Mouse (Mus musculus) intestine, embryonic 14.5 days (tissue): ENCODE data around the gene Coq9. TPM values are rescaled to one million over a fixed set of nuclear protein-coding genes. Genes with fewer than 3 reads are reported as not detected.

ENCODE experiments used
- ATAC-seq: fragments of 200-750 bp; cut with Nextera tagmentation; replicated peaks from 2 replicates; pipeline ENCODE4 v1.8.0; 2017; ENCODE audit warnings: low read depth, moderate number of reproducible peaks, moderate TSS enrichment, moderate library complexity; ENCODE audit not compliant: low FRiP score, low TSS enrichment
- DNase-seq: peaks from one replicate; pipeline ENCODE4 v3.0.0-alpha.2; 2018; ENCODE audit warnings: low spot score
- H3K27ac ChIP-seq: fragments of 300-500 bp; sonication (generic); 2 replicates; pipeline ENCODE4 v1.5.1; 2014; ENCODE audit warnings: low read depth, mild to moderate bottlenecking, control low read depth
- H3K27me3 ChIP-seq: fragments of 300-500 bp; sonication (generic); replicated peaks from 2 replicates; pipeline ENCODE4 v1.6.1; 2014; ENCODE audit warnings: low read length, control low read depth; ENCODE audit not compliant: control insufficient read depth, insufficient read depth
- H3K36me3 ChIP-seq: fragments of 300-500 bp; sonication (generic); 2 replicates; pipeline ENCODE4 v1.6.1; 2014; ENCODE audit warnings: low read length, control low read depth; ENCODE audit not compliant: control insufficient read depth, insufficient read depth
- H3K4me1 ChIP-seq: fragments of 300-500 bp; sonication (generic); replicated peaks from 2 replicates; pipeline ENCODE4 v1.6.1; 2014; ENCODE audit warnings: low read length, control low read depth, mixed read lengths; ENCODE audit not compliant: control insufficient read depth, insufficient read depth
- H3K4me2 ChIP-seq: fragments of 300-500 bp; sonication (generic); 2 replicates; pipeline ENCODE4 v1.6.1; 2014; ENCODE audit warnings: low read length
- H3K4me3 ChIP-seq: fragments of 300-500 bp; sonication (generic); 2 replicates; pipeline ENCODE4 v1.5.1; 2014; ENCODE audit warnings: low read depth, low read length, control low read depth, mixed read lengths
- H3K9ac ChIP-seq: fragments of 300-500 bp; sonication (generic); 2 replicates; pipeline ENCODE4 v1.6.1; 2014; ENCODE audit warnings: mild to moderate bottlenecking, low read length
- H3K9me3 ChIP-seq: fragments of 300-500 bp; sonication (generic); 2 replicates; pipeline ENCODE4 v1.6.1; 2016; ENCODE audit warnings: low read length, control low read depth; ENCODE audit not compliant: control insufficient read depth
- WGBS: fragments of 180-500 bp; shearing (Covaris S2); extraction: QIAGEN DNeasy Blood & Tissue Kit; methylation state at CpG from one replicate; pipeline ENCODE4 v1.1.7; 2014; 5-methylcytosine and 5-hydroxymethylcytosine counted together
- polyA plus RNA-seq: library from polyadenylated mRNA; unstranded; fragments of >200 nt; fragmentation: Nextera tagmentation; extraction: Ambion mirVana; gene quantifications from 2 replicates; pipeline ENCODE4 v1.2.1, GENCODE M21; 2014

Coq9 gene
- polyA plus RNA-seq, 1 experiment from 2014 or later: 83.4 TPM

- no peak overlapping the region for H3K27ac ChIP-seq
- 33% methylated on average over 3 of the region's 3 CpGs for WGBS
- H3K4me3 ChIP-seq: no peak overlapping the region
- no peaks in the 10 kb centered on the region for H3K9me3 ChIP-seq
- H3K36me3 ChIP-seq: no peaks in the 10 kb centered on the region
- DNase-seq: no peak
- H3K9ac ChIP-seq: no peak overlapping the region
- H3K4me2 ChIP-seq: peak overlapping the region; percentile 91; the same call in 1 of the 2 replicates
- peaks cover 28% of the 10 kb centered on the region for H3K4me1 ChIP-seq
- H3K27me3 ChIP-seq: 0 out of 2 replicates have a peak, but pooled peaks cover 4% of the 10 kb centered on the region
- no peak for ATAC-seq
Observed at GRCm38 (mm10) chr8:94876820-94877219, 38.7 kb downstream of the Coq9 start.

DNA sequence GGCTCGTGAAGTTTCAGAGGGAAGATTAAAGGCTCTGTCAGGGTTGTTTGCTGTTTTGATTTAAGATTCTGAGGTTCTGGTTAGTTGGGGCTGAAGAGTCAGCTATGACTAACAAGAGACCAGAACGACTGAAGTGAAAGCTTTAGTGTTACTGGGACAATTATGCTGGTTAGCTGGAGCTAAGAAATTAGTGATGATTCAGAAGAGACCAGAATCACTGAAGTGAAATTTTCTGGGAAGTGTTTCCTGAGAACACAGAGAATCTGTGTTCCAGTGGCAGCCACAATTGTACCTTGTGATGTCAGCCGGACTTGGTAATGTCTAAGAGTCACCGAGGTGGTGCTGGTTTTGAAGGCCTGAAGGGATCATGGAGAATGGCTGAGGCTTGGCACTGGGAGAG, 42.6 kb downstream of the Coq9 start:
- no peaks in the 10 kb centered on the region for H3K27me3 ChIP-seq
- DNase-seq (no peak), ATAC-seq (no peak)
- no peak overlapping the region for H3K27ac ChIP-seq
- H3K4me2 ChIP-seq: no peak overlapping the region
- H3K36me3 ChIP-seq: no peaks in the 10 kb centered on the region
- H3K4me1 ChIP-seq: peaks cover 6% of the 10 kb centered on the region; the same call in 1 of the 2 replicates
- no peak overlapping the region for H3K9ac ChIP-seq
- H3K4me3 ChIP-seq: no peak overlapping the region
- no peaks in the 10 kb centered on the region for H3K9me3 ChIP-seq
- WGBS: 61% methylated on average over 4 of the region's 4 CpGs

- DNase-seq (no peak), ATAC-seq (no peak)
- H3K27me3 ChIP-seq: no peaks in the 10 kb centered on the region
- no peaks in the 10 kb centered on the region for H3K9me3 ChIP-seq
- H3K4me3 ChIP-seq: no peak overlapping the region
- H3K27ac ChIP-seq: no peak overlapping the region
- no peak overlapping the region for H3K9ac ChIP-seq
- H3K4me1 ChIP-seq: no peaks in the 10 kb centered on the region; the same call in 1 of the 2 replicates
- WGBS: 25% methylated on average over 14 of the region's 14 CpGs
- H3K4me2 ChIP-seq: no peak overlapping the region
- no peaks in the 10 kb centered on the region for H3K36me3 ChIP-seq
Observed at GRCm38 (mm10) chr8:94888383-94889036, 50.4 kb downstream of the Coq9 start.

GRCm38 (mm10) chr8:94892917-94893316, 54.8 kb downstream of the Coq9 start:
- peak; percentile 43; the same call in 1 of the 2 replicates for ATAC-seq
- WGBS: 18% methylated on average over 2 of the region's 2 CpGs

DNA sequence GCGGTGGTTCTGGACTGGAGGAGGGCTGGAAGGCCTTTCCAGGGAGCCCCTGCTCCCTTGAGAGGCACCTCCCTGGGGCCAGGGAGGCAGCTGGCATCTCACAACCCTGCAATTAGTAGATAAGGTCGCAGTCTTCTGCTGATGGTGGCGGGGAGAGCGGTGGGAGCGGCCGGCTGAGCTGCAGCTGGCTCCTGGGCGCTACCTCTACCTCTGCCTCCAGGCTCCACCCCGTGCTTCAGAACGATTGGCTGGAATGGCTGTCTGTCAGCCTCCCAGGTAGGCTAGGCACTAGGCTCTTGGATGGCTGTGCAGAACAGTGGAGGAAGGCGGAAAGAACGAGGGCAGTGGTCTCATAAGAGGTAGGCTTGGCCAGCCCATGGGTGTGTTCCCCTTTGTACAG, 61.1 kb downstream of the Coq9 start:
- ATAC-seq (peak; percentile 76), DNase-seq (peak; percentile 84)
- H3K9me3 ChIP-seq: no peaks in the 10 kb centered on the region
- 12% methylated on average over 11 of the region's 11 CpGs for WGBS
- no peaks in the 10 kb centered on the region for H3K27me3 ChIP-seq
- no peak overlapping the region for H3K9ac ChIP-seq
- H3K27ac ChIP-seq: no peak overlapping the region
- H3K4me2 ChIP-seq: peak overlapping the region; percentile 40
- peaks cover 18% of the 10 kb centered on the region for H3K36me3 ChIP-seq
- H3K4me3 ChIP-seq: no peak overlapping the region; the same call in 1 of the 2 replicates
- H3K4me1 ChIP-seq: peaks cover 32% of the 10 kb centered on the region

More at GRCm38 (mm10) chr8:94892917-94893316, 54.8 kb downstream of the Coq9 start:
- H3K27me3 ChIP-seq: no peaks in the 10 kb centered on the region
- H3K36me3 ChIP-seq: no peaks in the 10 kb centered on the region
- H3K4me3 ChIP-seq: no peak overlapping the region
- H3K27ac ChIP-seq: no peak overlapping the region
- H3K4me2 ChIP-seq: no peak overlapping the region
- H3K9ac ChIP-seq: no peak overlapping the region
- DNase-seq: no peak
- H3K4me1 ChIP-seq: no peaks in the 10 kb centered on the region; the same call in 1 of the 2 replicates
- H3K9me3 ChIP-seq: no peaks in the 10 kb centered on the region

GRCm38 (mm10) chr8:94900617-94901016, 62.5 kb downstream of the Coq9 start:
- 20% methylated on average over 6 of the region's 6 CpGs for WGBS
- Histone ChIP-seq H3K36me3 (peaks cover 23% of the 10 kb centered on the region), H3K4me3 (no peak overlapping the region), H3K4me1 (peaks cover 45% of the 10 kb centered on the region), H3K9ac (no peak overlapping the region), H3K27ac (peak overlapping the region; percentile 16), H3K27me3 (no peaks in the 10 kb centered on the region), H3K4me2 (no peak overlapping the region), H3K9me3 (no peaks in the 10 kb centered on the region)
- no peak for DNase-seq
- ATAC-seq: no peak

- no peak overlapping the region for H3K4me3 ChIP-seq
- peak overlapping the region; percentile 16 for H3K27ac ChIP-seq
- peaks cover 47% of the 10 kb centered on the region for H3K4me1 ChIP-seq
- H3K36me3 ChIP-seq: peaks cover 28% of the 10 kb centered on the region
- 0 out of 2 replicates have a peak, but pooled peaks have one; percentile 11 for ATAC-seq
- no peaks in the 10 kb centered on the region for H3K9me3 ChIP-seq
- H3K9ac ChIP-seq: no peak overlapping the region
- H3K4me2 ChIP-seq: no peak overlapping the region
- no peaks in the 10 kb centered on the region for H3K27me3 ChIP-seq
- DNase-seq: no peak
- 20% methylated on average over 5 of the region's 5 CpGs for WGBS
Observed at GRCm38 (mm10) chr8:94901031-94901430, 62.9 kb downstream of the Coq9 start.

DNA sequence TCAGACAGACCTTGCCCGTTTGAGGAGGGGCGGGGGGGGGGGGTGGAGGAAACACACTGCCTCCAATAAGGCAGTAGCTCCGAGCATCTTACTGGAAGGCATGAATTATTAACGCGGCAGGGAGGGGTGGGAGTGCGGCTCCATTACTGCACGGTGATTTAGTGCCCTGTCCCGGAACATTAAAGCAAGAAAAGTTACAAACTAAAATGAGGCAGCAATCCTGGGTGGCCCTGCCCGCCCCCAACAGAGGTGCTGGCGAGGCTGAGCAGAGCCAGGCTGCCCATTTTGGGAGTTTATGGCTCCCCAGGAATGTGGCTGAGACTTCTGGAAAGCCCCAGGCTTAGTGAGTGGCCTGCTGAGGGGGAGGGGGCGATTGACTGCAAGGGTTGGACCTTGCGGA, 65.6 kb downstream of the Coq9 start:
- Histone ChIP-seq H3K27me3 (no peaks in the 10 kb centered on the region), H3K36me3 (peaks cover 54% of the 10 kb centered on the region), H3K4me1 (peaks cover 48% of the 10 kb centered on the region), H3K9me3 (no peaks in the 10 kb centered on the region), H3K9ac (no peak overlapping the region), H3K27ac (no peak overlapping the region), H3K4me2 (no peak overlapping the region), H3K4me3 (no peak overlapping the region)
- DNase-seq: peak; percentile 61
- 32% methylated on average over 12 of the region's 12 CpGs for WGBS
- no peak for ATAC-seq
